Mouse (Mus musculus) stomach, postnatal 0 days (tissue): ENCODE measurements around the gene Brf1. TPM values are rescaled to one million over a fixed set of nuclear protein-coding genes. Genes with fewer than 3 reads are reported as not detected.

Experiments
- ATAC-seq: fragments of 200-750 bp; cut with Nextera tagmentation; 2 replicates; pipeline ENCODE4 v1.8.0; 2017; ENCODE audit not compliant: low FRiP score, low TSS enrichment
- DNase-seq: peaks from one replicate; pipeline ENCODE4 v3.0.0-alpha.2; 2016; ENCODE audit warnings: low spot score
- H3K27ac ChIP-seq: fragments of 300-500 bp; sonication (generic); replicated peaks from 2 replicates; pipeline ENCODE4 v1.5.1; 2014; ENCODE audit warnings: mild to moderate bottlenecking, control low read depth
- H3K27me3 ChIP-seq: fragments of 300-500 bp; sonication (generic); 2 replicates; pipeline ENCODE4 v1.6.1; 2014; ENCODE audit warnings: low read length; ENCODE audit not compliant: control insufficient read depth, insufficient read depth
- H3K36me3 ChIP-seq: fragments of 300-500 bp; sonication (generic); 2 replicates; pipeline ENCODE4 v1.6.1; 2014; ENCODE audit warnings: low read length, mixed read lengths; ENCODE audit not compliant: control insufficient read depth, insufficient read depth
- H3K4me1 ChIP-seq: fragments of 300-500 bp; sonication (generic); replicated peaks from 2 replicates; pipeline ENCODE4 v1.6.1; 2014; ENCODE audit warnings: antibody characterized with exemption; ENCODE audit not compliant: control insufficient read depth, insufficient read depth
- H3K4me2 ChIP-seq: fragments of 300-500 bp; sonication (generic); replicated peaks from 2 replicates; pipeline ENCODE4 v1.6.1; 2014; ENCODE audit warnings: low read depth, mild to moderate bottlenecking, control low read depth, moderate library complexity
- H3K4me3 ChIP-seq: fragments of 300-500 bp; sonication (generic); 2 replicates; pipeline ENCODE4 v1.5.1; 2014; ENCODE audit warnings: low read depth, low read length, control low read depth
- H3K9ac ChIP-seq: fragments of 300-500 bp; sonication (generic); 2 replicates; pipeline ENCODE4 v1.6.1; 2014; ENCODE audit warnings: mild to moderate bottlenecking, low read length, control low read depth, mixed read lengths
- H3K9me3 ChIP-seq: fragments of 300-500 bp; sonication (generic); 2 replicates; pipeline ENCODE4 v1.6.1; 2016; ENCODE audit warnings: low read length; ENCODE audit not compliant: control insufficient read depth
- CTCF ChIP-seq: IDR thresholded peaks from 2 replicates; pipeline ENCODE4 v1.5.1; 2016; ENCODE audit warnings: antibody characterized with exemption, low read depth, mild to moderate bottlenecking, moderate library complexity
- EP300 ChIP-seq: optimal IDR thresholded peaks from 2 replicates; pipeline ENCODE3; 2016; ENCODE audit warnings: antibody characterized with exemption
- WGBS: fragments of 180-500 bp; shearing (Covaris S2); extraction: QIAGEN DNeasy Blood & Tissue Kit; methylation state at CpG from one replicate; pipeline ENCODE4 v1.1.7; 2014; 5-methylcytosine and 5-hydroxymethylcytosine counted together
- polyA plus RNA-seq: library from polyadenylated mRNA; unstranded; fragments of >200 nt; fragmentation: Nextera tagmentation; extraction: Ambion mirVana; gene quantifications from 2 replicates; pipeline ENCODE4 v1.2.1, GENCODE M21; 2015

Gene Brf1
- 22.3 and 27.6 TPM in 2 replicates for polyA plus RNA-seq

- DNase-seq (peak; percentile 99), ATAC-seq (peak; percentile 96)
- Histone ChIP-seq H3K9me3 (no peaks in the 10 kb centered on the region), H3K4me2 (peak within 1 kb of the TSS; percentile 86), H3K36me3 (no peaks in the 10 kb centered on the region), H3K4me1 (peaks cover 3% of the 10 kb centered on the region; the same call in 1 of the 2 replicates), H3K9ac (peak within 1 kb of the TSS; percentile 96), H3K4me3 (peak within 1 kb of the TSS; percentile 81), H3K27me3 (no peaks in the 10 kb centered on the region), H3K27ac (peak within 1 kb of the TSS; percentile 96)
- WGBS = under 1% methylated on average over 96 of the region's 96 CpGs
- no peak for TF ChIP-seq EP300
- TF ChIP-seq CTCF = peak; percentile 37
Observed at GRCm38 (mm10) chr12:113000294-113001132, at the start of gene Brf1. Gene Brf1, minus strand, starts transcription at chr12:113000704.

- TF ChIP-seq EP300 (no peak), CTCF (no peak)
- WGBS = 87% methylated on average over 9 of the region's 9 CpGs
- Histone ChIP-seq H3K36me3 (peaks cover 8% of the 10 kb centered on the region; the same call in 1 of the 2 replicates), H3K4me2 (no peak overlapping the region), H3K9me3 (no peaks in the 10 kb centered on the region), H3K4me3 (no peak overlapping the region), H3K27ac (no peak overlapping the region), H3K4me1 (no peaks in the 10 kb centered on the region), H3K9ac (no peak overlapping the region), H3K27me3 (no peaks in the 10 kb centered on the region)
- no peak for DNase-seq
- ATAC-seq = no peak
Observed at GRCm38 (mm10) chr12:113049836-113050235, 49.3 kb upstream of the Brf1 start.

GRCm38 (mm10) chr12:113048103-113048502 is 47.6 kb upstream of the Brf1 start:
- H3K27me3 ChIP-seq = no peaks in the 10 kb centered on the region
- no peak overlapping the region for H3K4me2 ChIP-seq
- H3K4me1 ChIP-seq = no peaks in the 10 kb centered on the region
- no peak for ATAC-seq
- no peak overlapping the region for H3K4me3 ChIP-seq
- DNase-seq = no peak
- H3K36me3 ChIP-seq = peaks cover 8% of the 10 kb centered on the region; the same call in 1 of the 2 replicates
- no peak for TF ChIP-seq EP300
- TF ChIP-seq CTCF = no peak
- no peak overlapping the region for H3K9ac ChIP-seq
- no peaks in the 10 kb centered on the region for H3K9me3 ChIP-seq
- H3K27ac ChIP-seq = no peak overlapping the region
- 89% methylated on average over 5 of the region's 5 CpGs for WGBS

- no peaks in the 10 kb centered on the region for H3K4me1 ChIP-seq
- no peak overlapping the region for H3K27ac ChIP-seq
- H3K27me3 ChIP-seq = no peaks in the 10 kb centered on the region
- peaks cover 8% of the 10 kb centered on the region; the same call in 1 of the 2 replicates for H3K36me3 ChIP-seq
- H3K9me3 ChIP-seq = no peaks in the 10 kb centered on the region
- 83% methylated on average over 15 of the region's 15 CpGs for WGBS
- no peak for ATAC-seq
- TF ChIP-seq CTCF (no peak), EP300 (no peak)
- no peak overlapping the region for H3K4me2 ChIP-seq
- H3K4me3 ChIP-seq = no peak overlapping the region
- DNase-seq = no peak
- no peak overlapping the region for H3K9ac ChIP-seq
Observed at GRCm38 (mm10) chr12:113046861-113047260, 46.4 kb upstream of the Brf1 start.

- Histone ChIP-seq H3K9ac (no peak overlapping the region), H3K4me3 (no peak overlapping the region), H3K27ac (no peak overlapping the region), H3K4me2 (no peak overlapping the region), H3K4me1 (no peaks in the 10 kb centered on the region), H3K36me3 (peaks cover 5% of the 10 kb centered on the region; the same call in 1 of the 2 replicates), H3K9me3 (no peaks in the 10 kb centered on the region), H3K27me3 (no peaks in the 10 kb centered on the region)
- ATAC-seq (peak; percentile 30; the same call in 1 of the 2 replicates), DNase-seq (peak; percentile 29)
- WGBS = 69% methylated on average over 3 of the region's 3 CpGs
- TF ChIP-seq CTCF (peak; percentile 76), EP300 (no peak)
Observed at GRCm38 (mm10) chr12:113044916-113045677, 44.6 kb upstream of the Brf1 start.
